Mouse (Mus musculus): ENCODE data around the gene Olfr1359.

DNA sequence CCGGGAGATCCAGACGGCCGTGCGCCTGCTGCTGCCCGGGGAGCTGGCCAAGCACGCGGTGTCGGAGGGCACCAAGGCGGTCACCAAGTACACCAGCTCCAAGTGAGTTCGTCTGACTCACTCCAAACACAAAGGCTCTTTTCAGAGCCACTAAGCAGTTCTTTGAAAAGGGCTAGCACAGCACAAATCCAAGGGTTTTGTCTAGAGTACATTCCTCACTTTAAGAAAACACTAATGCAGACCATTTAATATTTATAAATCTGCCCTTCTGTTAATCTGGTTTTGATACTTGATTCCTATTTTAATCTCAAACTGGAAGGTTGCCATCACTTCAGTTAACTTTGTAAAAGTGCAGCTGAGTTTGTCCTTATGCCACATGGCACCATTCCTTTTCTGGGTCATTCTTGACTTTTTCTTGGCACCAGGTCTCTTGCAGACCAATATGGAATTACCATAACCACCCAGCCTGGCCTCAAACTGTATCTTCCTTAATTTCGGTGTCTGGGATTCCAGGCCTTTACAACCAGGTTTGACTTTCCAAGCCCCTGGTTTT lies 24.5 kb downstream of the Olfr1359 start:
- TF ChIP-seq GATA1 (IDR thresholded peaks at IDR 0.05; ENCODE audit: borderline replicate concordance, low read length) (no peak), FLI1 (IDR thresholded peaks at IDR 0.05; ENCODE audit: low read length) (no peak)

Data from megakaryocyte, embryonic 14.5 days (primary cell).